Mouse (Mus musculus) adrenal gland, postnatal 14 days (tissue): ENCODE data around the gene Cdr2. TPM values are rescaled to one million over a fixed set of nuclear protein-coding genes. Genes with fewer than 3 reads are reported as not detected.
"Not testable (repeated sequence)": the region's sequence is repeated elsewhere in the genome, so short reads cannot be mapped to it uniquely, and the experiment has no call there.

ENCODE experiments used
- DNase-seq: peaks from one replicate; pipeline ENCODE4 v3.0.0; 2021; ENCODE audit warnings: mixed read lengths
- long read RNA-seq, 2 experiments: library from polyadenylated mRNA; stranded (forward); transcript quantifications; one replicate each; pipeline ENCODE4 v2.0.0; 2021
- total RNA-seq: library from RNA; stranded (reverse); gene quantifications from 2 replicates; pipeline ENCODE4 v1.2.3, GENCODE M21; 2021

The Cdr2 gene
- 14.2 and 16.3 TPM in 2 replicates for total RNA-seq
- long read RNA-seq, experiment 1, transcript Cdr2-201 (5 exons, 2,525 nt) = major isoform, 12 of 14 reads
- long read RNA-seq, experiment 1, partial matches to known transcripts = 0 of 14 reads
- long read RNA-seq, experiment 1, other reads (novel, unspliced or antisense) = 2 of 14 reads
- long read RNA-seq, experiment 2, transcript Cdr2-201 (5 exons, 2,525 nt) = major isoform, 14 of 16 reads
- long read RNA-seq, experiment 2, partial matches to known transcripts = 2 of 16 reads
- long read RNA-seq, experiment 2, other reads (novel, unspliced or antisense) = 0 of 16 reads

GRCm38 (mm10) chr7:120982200-120982841, at the start of gene Cdr2, which contains the start of gene Mfsd13b:
TSS of gene Cdr2 (minus strand) at chr7:120982312.
TSS of gene Mfsd13b (plus strand) at chr7:120982509.
- DNase-seq = peak; percentile 96

GRCm38 (mm10) chr7:121029947-121030346, 47.8 kb upstream of the Cdr2 start:
- DNase-seq = not testable (repeated sequence)

GRCm38 (mm10) chr7:121026300-121026699, 44.2 kb upstream of the Cdr2 start:
- DNase-seq = no peak

GRCm38 (mm10) chr7:121025221-121026008, 43.3 kb upstream of the Cdr2 start:
- no peak for DNase-seq

GRCm38 (mm10) chr7:121020277-121020676, 38.2 kb upstream of the Cdr2 start:
- DNase-seq = peak; percentile 32

- DNase-seq = no peak
Observed at GRCm38 (mm10) chr7:121018778-121019177, 36.7 kb upstream of the Cdr2 start.

- no peak for DNase-seq
Observed at GRCm38 (mm10) chr7:121014486-121014885, 32.4 kb upstream of the Cdr2 start.

- no peak for DNase-seq
Observed at GRCm38 (mm10) chr7:121011794-121012689, 29.9 kb upstream of the Cdr2 start.

GRCm38 (mm10) chr7:121003793-121004418, 21.8 kb upstream of the Cdr2 start:
- peak; percentile 8 for DNase-seq

- DNase-seq = peak; percentile 12
Observed at GRCm38 (mm10) chr7:121002407-121002928, 20.4 kb upstream of the Cdr2 start.

GRCm38 (mm10) chr7:121001879-121002278, 19.8 kb upstream of the Cdr2 start:
- no peak for DNase-seq

GRCm38 (mm10) chr7:121000065-121000822, 18.1 kb upstream of the Cdr2 start:
- no peak for DNase-seq

GRCm38 (mm10) chr7:120999021-120999530, 17.0 kb upstream of the Cdr2 start:
- no peak for DNase-seq

GRCm38 (mm10) chr7:120991191-120991590, 9.1 kb upstream of the Cdr2 start:
- DNase-seq = peak; percentile 14

- no peak for DNase-seq
Observed at GRCm38 (mm10) chr7:120982968-120983367, 856 bp upstream of the Cdr2 start.

- DNase-seq = peak; percentile 46
Observed at GRCm38 (mm10) chr7:120980931-120981924, 884 bp downstream of the Cdr2 start.

- DNase-seq = no peak
Observed at GRCm38 (mm10) chr7:120980041-120980440, 2.1 kb downstream of the Cdr2 start.

- peak; percentile 15 for DNase-seq
Observed at GRCm38 (mm10) chr7:120977063-120977462, 5.0 kb downstream of the Cdr2 start.

- no peak for DNase-seq
Observed at GRCm38 (mm10) chr7:120974001-120974400, 8.1 kb downstream of the Cdr2 start.
